8 mouse cellular contexts compared by ENCODE assay signal in genomic region chr9:88547270-88547669, GRCm38 (mm10). TPM values are rescaled to one million over a fixed set of nuclear protein-coding genes. Genes with fewer than 3 reads are reported as not detected.
DNase-seq lines count a peak whose midpoint lies in the region; ATAC-seq and TF ChIP-seq lines count a peak whose summit lies in the region.

No protein-coding gene starts in this region.

- H3K9ac ChIP-seq in hindbrain, embryonic 13.5 days: peak overlapping the region; percentile 86
- no peak overlapping the region for H3K9ac ChIP-seq in limb, embryonic 14.5 days (ENCODE audit: low read depth, low read length, severe bottlenecking)
- H3K9ac ChIP-seq in midbrain, embryonic 16.5 days (ENCODE audit: low read depth, low read length): peak overlapping the region; percentile 64; the same call in 1 of the 2 replicates

- DNase-seq in heart, adult 8-10 months (ENCODE audit: low spot score): peak; percentile 42
- no peak for DNase-seq in heart, postnatal 25 days (ENCODE audit: low spot score)
- peak; percentile 61 for DNase-seq in ZHBTc4 (ENCODE audit: low read depth, low spot score)
- peak; percentile 79 for DNase-seq in limb, embryonic 14.5 days (ENCODE audit: low spot score)
- no peak for DNase-seq in gastrocnemius, postnatal 14 days

- peak overlapping the region; percentile 72 for H3K4me2 ChIP-seq in hindbrain, embryonic 13.5 days
- H3K4me2 ChIP-seq in limb, embryonic 14.5 days (replicated peaks; ENCODE audit: low read depth, low read length, severe bottlenecking): peak overlapping the region; percentile 58
- H3K4me2 ChIP-seq in midbrain, embryonic 16.5 days (ENCODE audit: low read length): peak overlapping the region; percentile 86

- H3K9me3 ChIP-seq in hindbrain, embryonic 13.5 days: no peaks in the 10 kb centered on the region
- no peaks in the 10 kb centered on the region for H3K9me3 ChIP-seq in limb, embryonic 14.5 days (ENCODE audit: control insufficient read depth, low read length)
- H3K9me3 ChIP-seq in midbrain, embryonic 16.5 days (replicated peaks; ENCODE audit: control insufficient read depth, low read length, poor library complexity, severe bottlenecking): no peaks in the 10 kb centered on the region

- TF ChIP-seq POLR2A in limb, embryonic 14.5 days (IDR thresholded peaks at IDR 0.05; ENCODE audit: borderline replicate concordance, extremely low read depth, insufficient read depth, insufficient read length): no peak

- peak overlapping the region; percentile 79 for H3K4me3 ChIP-seq in hindbrain, embryonic 13.5 days
- peak overlapping the region; percentile 71 for H3K4me3 ChIP-seq in limb, embryonic 14.5 days (replicated peaks; ENCODE audit: low read length)
- peak overlapping the region; percentile 50 for H3K4me3 ChIP-seq in midbrain, embryonic 16.5 days (ENCODE audit: low read depth, low read length)

- no peak overlapping the region for H3K27ac ChIP-seq in hindbrain, embryonic 13.5 days
- H3K27ac ChIP-seq in limb, embryonic 14.5 days (replicated peaks; ENCODE audit: low read depth, low read length): 0 out of 2 replicates have a peak overlapping the region, but pooled peaks have one; percentile 22
- no peak overlapping the region for H3K27ac ChIP-seq in midbrain, embryonic 16.5 days (ENCODE audit: low read length)

- no peaks in the 10 kb centered on the region for H3K27me3 ChIP-seq in hindbrain, embryonic 13.5 days
- no peaks in the 10 kb centered on the region for H3K27me3 ChIP-seq in limb, embryonic 14.5 days (ENCODE audit: control insufficient read depth, insufficient read depth, low read length)
- H3K27me3 ChIP-seq in midbrain, embryonic 16.5 days (ENCODE audit: control insufficient read depth, insufficient read depth, low read depth, low read length): no peaks in the 10 kb centered on the region

- intact Hi-C loops in heart, postnatal 25 days (cut with DNase I): loop anchor here (2.0 to 10.0 kb wide), 4 partner anchors 66 to 1522 kb away; partner anchors contain the start of gene Cyb5r4
- intact Hi-C loops in gastrocnemius, postnatal 14 days (cut with DNase I; ENCODE audit: low total_unique reads): loop anchor here (5.0 kb wide), 1 partner anchor 305 kb away; no protein-coding TSS in a partner anchor

- H3K36me3 ChIP-seq in hindbrain, embryonic 13.5 days: peaks cover 5% of the 10 kb centered on the region; the same call in 1 of the 2 replicates
- peaks cover 10% of the 10 kb centered on the region; the same call in 1 of the 2 replicates for H3K36me3 ChIP-seq in limb, embryonic 14.5 days (ENCODE audit: control insufficient read depth, insufficient read depth, low read length)
- H3K36me3 ChIP-seq in midbrain, embryonic 16.5 days (ENCODE audit: control insufficient read depth, insufficient read depth, low read length): no peaks in the 10 kb centered on the region

- 28% methylated on average over 7 of the region's 7 CpGs for WGBS in hindbrain, embryonic 13.5 days
- 27% methylated on average over 7 of the region's 7 CpGs for WGBS in limb, embryonic 14.5 days
- 30% methylated on average over 7 of the region's 7 CpGs for WGBS in midbrain, embryonic 16.5 days

- peaks cover 36% of the 10 kb centered on the region for H3K4me1 ChIP-seq in hindbrain, embryonic 13.5 days (replicated peaks)
- peaks cover 15% of the 10 kb centered on the region for H3K4me1 ChIP-seq in limb, embryonic 14.5 days (ENCODE audit: control insufficient read depth, insufficient read depth, low read length)
- peaks cover 28% of the 10 kb centered on the region for H3K4me1 ChIP-seq in midbrain, embryonic 16.5 days (ENCODE audit: control insufficient read depth, insufficient read depth, low read length)

- peak; percentile 60 for ATAC-seq in erythroblast, adult 5-6 weeks (replicated peaks; ENCODE audit: low FRiP score, poor library complexity, severe bottlenecking)
- peak; percentile 43 for ATAC-seq in hindbrain, embryonic 13.5 days (ENCODE audit: low FRiP score)
- peak; percentile 60 for ATAC-seq in limb, embryonic 14.5 days (ENCODE audit: low FRiP score, low read depth)
- ATAC-seq in midbrain, embryonic 16.5 days: peak; percentile 66

RNA-seq across cellular contexts. Expression of gene Zfp949, which starts 0.6 kb away (rescaled TPM):
- 1 to 10 TPM; 5.4 to 8.6 (median 6.0) TPM for total RNA-seq in heart, adult 8-10 months (2022)
- total RNA-seq in heart, postnatal 25 days (2021): 1 to 10 TPM; 6.0 to 9.6 TPM
- total RNA-seq in erythroblast, adult 5-6 weeks (2015; ENCODE audit: low replicate concordance): 46.2 and 62.8 TPM in 2 replicates
- total RNA-seq in erythroblast, adult 5-6 weeks (2017; ENCODE audit: low replicate concordance): 79.1 and 99.0 TPM in 2 replicates
- 20.1 and 22.3 TPM in 2 replicates for polyA plus RNA-seq in hindbrain, embryonic 13.5 days (2015; fragmentation: Nextera tagmentation; extraction: Ambion mirVana)
- 8.2 TPM in 2 replicates for polyA plus RNA-seq in limb, embryonic 14.5 days (2012; rRNA removed)
- polyA plus RNA-seq in limb, embryonic 14.5 days (2014; fragmentation: Nextera tagmentation; extraction: Ambion mirVana): 10.1 and 12.4 TPM in 2 replicates
- polyA plus RNA-seq in midbrain, embryonic 16.5 days (2015; fragmentation: Nextera tagmentation; extraction: Ambion mirVana): 20.0 and 22.4 TPM in 2 replicates
- 1 to 10 TPM; 6.1 to 6.4 TPM for total RNA-seq in gastrocnemius, postnatal 14 days (2021)

RNA-seq across cellular contexts. Expression of gene Trim43a, which starts 33.4 kb away (rescaled TPM):
- total RNA-seq in heart, adult 8-10 months (2022): not detected
- total RNA-seq in heart, postnatal 25 days (2021): under 1 TPM in 1 of 2 experiments, not detected in 1; 0.17 TPM
- total RNA-seq in erythroblast, adult 5-6 weeks (2015; ENCODE audit: low replicate concordance): not detected in 2 replicates
- not detected in 2 replicates for total RNA-seq in erythroblast, adult 5-6 weeks (2017; ENCODE audit: low replicate concordance)
- 0.18 and 0.28 TPM in 2 replicates for polyA plus RNA-seq in hindbrain, embryonic 13.5 days (2015; fragmentation: Nextera tagmentation; extraction: Ambion mirVana)
- polyA plus RNA-seq in limb, embryonic 14.5 days (2012; rRNA removed): 0.05 and 0.15 TPM in 2 replicates
- polyA plus RNA-seq in limb, embryonic 14.5 days (2014; fragmentation: Nextera tagmentation; extraction: Ambion mirVana): not detected in 2 replicates
- not detected in 2 replicates for polyA plus RNA-seq in midbrain, embryonic 16.5 days (2015; fragmentation: Nextera tagmentation; extraction: Ambion mirVana)
- total RNA-seq in gastrocnemius, postnatal 14 days (2021): under 1 TPM in 1 of 2 experiments, not detected in 1; 0.27 TPM

Comparison
In these comparisons a context has a peak if more than half of its experiments do, and no peak if none do; other contexts are left out.
1. DNase-seq: peak in heart, adult 8-10 months (single experiment), ZHBTc4 (single experiment) and limb, embryonic 14.5 days (single experiment); none in heart, postnatal 25 days (single experiment) and gastrocnemius, postnatal 14 days (single experiment).
2. RNA of gene Zfp949, which starts 0.6 kb away (total RNA-seq): 46.2 to 99.0 TPM in erythroblast, adult 5-6 weeks; 6.0 to 9.6 TPM in heart, postnatal 25 days, 6.1 to 6.4 TPM in gastrocnemius, postnatal 14 days and 5.4 to 8.6 TPM in heart, adult 8-10 months; every median in the first group is over 4 times any median in the second.
3. Peak in every context shown above with its lines, with median percentiles within 50 percentile points of each other: ATAC-seq, H3K4me2 ChIP-seq and H3K4me3 ChIP-seq.